Mouse (Mus musculus) kidney, adult 10 weeks (tissue): ENCODE results near the gene Zfp410. TPM values are rescaled to one million over a fixed set of nuclear protein-coding genes. Genes with fewer than 3 reads are reported as not detected.

Source experiments
- polyA plus RNA-seq: library from polyadenylated mRNA; stranded (reverse); fragments of 350-450 nt; fragmentation: Illumina TruSeq; extraction: RNeasy Lipid Tissue Mini Kit (QIAGEN cat#74804); gene quantifications from one replicate; pipeline ENCODE4 v1.2.3, GENCODE M21; 2014; ENCODE audit warnings: low read depth, low replicate concordance

The Zfp410 gene
- 21.9 TPM for polyA plus RNA-seq

DNA sequence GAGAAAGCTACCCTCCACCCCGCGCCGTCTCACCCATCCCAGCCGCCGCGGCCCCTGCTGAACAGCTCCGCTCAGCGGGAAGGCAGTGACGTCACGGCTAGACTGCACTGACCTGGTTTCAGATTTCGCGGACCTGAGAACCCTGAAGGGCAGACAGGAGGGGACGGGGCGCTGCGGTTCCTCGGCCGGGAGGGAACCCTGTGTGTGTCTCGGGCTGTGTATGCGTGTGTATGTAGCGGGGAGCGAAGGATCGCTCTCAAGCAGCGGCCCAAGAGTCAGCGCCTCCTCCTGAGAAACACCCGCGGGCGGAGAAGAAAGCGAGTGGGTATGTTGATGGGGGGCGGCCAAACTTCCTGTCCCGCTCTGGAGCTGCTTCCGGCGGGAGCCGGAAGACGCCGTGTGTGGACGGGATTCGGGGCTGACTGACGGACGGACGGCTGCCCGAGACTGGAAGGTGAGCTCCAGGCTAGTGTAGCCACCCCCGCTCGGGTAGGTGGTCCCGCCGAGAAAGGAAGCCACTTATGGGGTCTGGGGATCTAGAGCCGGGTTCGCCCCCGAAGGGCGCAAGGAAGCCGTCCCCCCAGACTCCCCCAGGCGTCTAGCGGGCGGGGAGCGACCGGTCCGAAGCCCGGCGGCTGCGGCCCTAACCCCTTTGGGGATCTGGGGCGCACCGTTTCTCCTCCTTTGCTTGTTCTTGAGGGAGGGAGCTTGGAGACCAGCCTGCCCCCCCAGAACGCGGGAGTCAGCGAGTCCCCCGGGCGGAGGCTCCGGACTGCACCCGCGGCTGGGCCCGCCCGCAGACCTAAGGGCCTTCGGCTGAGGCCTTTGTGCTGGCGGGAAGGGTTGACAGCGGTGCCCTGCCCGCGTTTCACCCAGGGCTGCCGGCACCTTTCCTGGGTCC, at the start of gene Zfp410:
TSS of gene Zfp410 (plus strand) at position 132 of the 901 bp plus-strand sequence.

DNA sequence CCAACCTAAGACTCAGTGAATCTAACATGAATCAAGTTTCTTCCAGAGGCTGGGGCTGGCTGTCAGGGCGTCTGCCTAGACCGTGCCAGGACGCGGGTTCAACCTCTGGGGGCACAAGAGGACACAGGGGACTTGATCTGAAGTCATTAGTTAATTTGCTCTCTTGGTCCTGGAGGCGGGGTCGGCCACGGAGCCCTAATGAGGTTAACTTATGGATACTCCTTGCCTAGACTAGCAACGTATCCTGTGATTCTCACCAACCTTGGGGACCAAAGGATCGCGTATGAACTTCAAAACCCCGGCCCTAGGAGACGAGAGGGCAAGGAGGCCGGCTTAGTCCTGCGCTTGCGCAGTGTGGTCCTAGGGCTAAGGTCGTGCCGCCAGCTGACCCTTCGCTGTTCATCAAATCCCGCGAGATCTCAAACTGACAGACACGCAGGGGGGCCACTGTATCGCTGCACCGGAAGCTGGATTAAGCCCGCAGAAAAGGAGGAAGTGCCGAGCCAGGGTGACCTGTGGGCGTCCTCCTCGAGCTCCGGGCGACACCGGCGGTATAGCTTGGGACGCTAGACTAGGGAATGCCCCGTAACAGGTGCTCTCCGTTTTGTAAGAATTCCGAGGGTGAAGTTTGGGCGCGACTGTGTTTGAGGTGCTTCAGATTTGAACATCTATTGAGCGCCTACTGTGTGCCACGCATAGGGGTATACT, 31.6 kb upstream of the Zfp410 start, which contains the start of gene Ptgr2:
TSS of gene Ptgr2 (plus strand) at position 348 of the 708 bp plus-strand sequence.

DNA sequence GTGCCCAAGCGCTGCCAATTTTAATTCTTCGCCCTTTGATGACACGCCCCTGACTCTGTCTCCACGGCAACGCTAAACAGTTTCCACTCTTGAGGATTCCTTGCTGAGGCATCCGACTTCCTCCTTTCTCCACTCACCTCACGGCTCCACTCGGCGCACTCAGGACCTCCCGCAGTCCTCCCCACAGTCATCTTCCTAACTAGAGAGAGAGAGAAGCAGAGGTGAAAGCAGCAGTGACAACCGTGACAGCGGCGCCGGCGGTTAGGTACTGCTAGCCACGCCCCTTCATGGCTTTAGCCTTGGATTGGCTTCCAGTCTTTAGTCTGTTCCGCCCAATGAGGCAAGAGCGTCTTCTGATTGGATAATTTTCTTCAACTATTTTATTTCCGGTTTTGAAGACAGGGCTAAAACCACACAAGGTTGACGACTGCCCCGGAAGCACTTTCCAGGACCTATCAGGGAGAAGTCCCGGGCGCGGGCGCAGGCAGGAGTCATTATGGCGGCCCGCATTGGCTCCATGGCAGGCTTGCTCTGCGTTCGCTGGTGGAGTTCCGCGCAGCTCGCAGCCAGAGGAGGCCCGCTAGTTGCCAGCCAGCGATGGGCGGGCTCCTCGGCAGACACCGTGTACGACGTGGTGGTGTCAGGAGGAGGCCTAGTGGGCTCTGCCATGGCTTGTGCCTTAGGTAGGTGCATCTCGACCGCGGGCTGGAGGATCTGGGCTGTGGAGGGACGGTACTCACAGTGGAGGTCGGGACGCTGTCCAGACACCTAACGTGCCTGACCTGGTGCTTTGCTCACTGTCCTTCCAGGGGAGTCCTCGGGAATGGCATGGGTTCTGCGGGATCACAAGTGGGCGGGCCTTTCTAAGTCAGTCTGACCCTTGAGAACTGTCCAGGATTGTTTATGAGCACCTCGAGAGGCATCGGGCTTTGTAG, 45.2 kb downstream of the Zfp410 start, which contains the start of the genes Coq6 and Fam161b:
TSS of gene Coq6 (plus strand) at position 103 of the 935 bp plus-strand sequence.
TSS of gene Fam161b (minus strand) at position 279 of the 935 bp plus-strand sequence.

Other genes with a start within 250 kb of the Zfp410 start
- gene Acot5, start 247.5 kb upstream of the Zfp410 start, polyA plus RNA-seq, result not detected
- gene Acot6, start 216.2 kb upstream of the Zfp410 start, polyA plus RNA-seq, result 21.5 TPM
- 10.8 TPM for gene Dnal1, start 202.5 kb upstream of the Zfp410 start, polyA plus RNA-seq
- not detected for gene Pnma1, start 168.4 kb upstream of the Zfp410 start, polyA plus RNA-seq
- gene Elmsan1, start 98.0 kb upstream of the Zfp410 start, polyA plus RNA-seq, result 4.6 TPM
- 199 TPM for gene Ptgr2, start 31.6 kb upstream of the Zfp410 start, polyA plus RNA-seq
- gene Coq6, start 44.8 kb downstream of the Zfp410 start, polyA plus RNA-seq, result 1.2 TPM
- 3.6 TPM for gene Fam161b, start 45.0 kb downstream of the Zfp410 start, polyA plus RNA-seq
- 313 TPM for gene Entpd5, start 92.2 kb downstream of the Zfp410 start, polyA plus RNA-seq
- 19.5 TPM for gene Bbof1, start 92.2 kb downstream of the Zfp410 start, polyA plus RNA-seq
- gene Rnf113a2, start 100.3 kb downstream of the Zfp410 start, polyA plus RNA-seq, result 10.9 TPM
- 1,492 TPM for gene Aldh6a1, start 134.2 kb downstream of the Zfp410 start, polyA plus RNA-seq
- 35.7 TPM for gene Lin52, start 134.6 kb downstream of the Zfp410 start, polyA plus RNA-seq